Mouse (Mus musculus) lung, adult 2 months (tissue): Measurements from ENCODE around the gene Smarca2.

Experiments used
- CTCF ChIP-seq: fragments of 200-500 bp; IDR thresholded peaks from 2 replicates; pipeline ENCODE4 v1.5.1; 2011; ENCODE audit warnings: mild to moderate bottlenecking, low read length, control low read depth; ENCODE audit not compliant: insufficient read depth
- POLR2A ChIP-seq: fragments of 200-500 bp; IDR thresholded peaks from 2 replicates; pipeline ENCODE4 v1.6.1; 2011; ENCODE audit warnings: low read depth, mild to moderate bottlenecking, control low read depth, low read length, borderline replicate concordance; ENCODE audit errors: extremely low read depth

DNA sequence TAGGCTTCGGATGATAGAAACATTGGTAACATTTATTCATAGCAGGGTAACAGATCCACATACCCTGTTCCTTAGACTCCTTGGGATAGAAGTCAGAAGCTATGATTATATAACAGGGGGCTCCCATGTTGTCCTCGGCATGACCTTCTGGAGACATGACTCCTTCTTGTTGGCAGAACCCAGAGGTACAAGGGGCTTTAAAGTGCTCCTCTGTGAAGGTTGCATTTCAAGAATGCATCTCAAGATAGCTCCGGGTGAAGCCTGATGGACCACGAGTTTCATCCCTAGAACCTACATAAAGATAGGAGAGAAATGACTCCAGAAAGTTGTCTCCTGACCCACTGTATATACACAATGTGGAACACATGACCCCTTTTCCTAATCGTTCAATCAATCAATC, 27.4 kb downstream of the Smarca2 start:
- TF ChIP-seq POLR2A: no peak
- TF ChIP-seq CTCF: no peak
